Mouse (Mus musculus) neural tube, embryonic 11.5 days (tissue): ENCODE measurements around the gene Lpcat1. TPM values are rescaled to one million over a fixed set of nuclear protein-coding genes. Genes with fewer than 3 reads are reported as not detected.

Experiments
- ATAC-seq: fragments of 200-750 bp; cut with Nextera tagmentation; 2 replicates; pipeline ENCODE4 v1.8.0; 2017; ENCODE audit warnings: moderate number of reproducible peaks, mild to moderate bottlenecking, moderate TSS enrichment, moderate library complexity; ENCODE audit not compliant: insufficient read depth, low FRiP score, low TSS enrichment
- DNase-seq: peaks from one replicate; pipeline ENCODE4 v3.0.0-alpha.2; 2015; ENCODE audit warnings: low spot score
- H3K27ac ChIP-seq: fragments of 300-500 bp; sonication (generic); 2 replicates; pipeline ENCODE4 v1.5.1; 2014; ENCODE audit warnings: low read depth, mild to moderate bottlenecking, low read length
- H3K27me3 ChIP-seq: fragments of 300-500 bp; sonication (generic); 2 replicates; pipeline ENCODE4 v1.6.1; 2014; ENCODE audit warnings: mild to moderate bottlenecking, low read length, mixed read lengths; ENCODE audit not compliant: control insufficient read depth, insufficient read depth
- H3K36me3 ChIP-seq: fragments of 300-500 bp; sonication (generic); 2 replicates; pipeline ENCODE4 v1.6.1; 2014; ENCODE audit warnings: mild to moderate bottlenecking, low read length, moderate library complexity, mixed read lengths; ENCODE audit not compliant: control insufficient read depth, insufficient read depth
- H3K4me1 ChIP-seq: fragments of 300-500 bp; sonication (generic); 2 replicates; pipeline ENCODE4 v1.6.1; 2014; ENCODE audit warnings: low read length, mixed read lengths; ENCODE audit not compliant: control insufficient read depth, insufficient read depth
- H3K4me2 ChIP-seq: fragments of 300-500 bp; sonication (generic); 2 replicates; pipeline ENCODE4 v1.6.1; 2014; ENCODE audit warnings: low read depth, mild to moderate bottlenecking, moderate library complexity
- H3K4me3 ChIP-seq: fragments of 300-500 bp; sonication (generic); 2 replicates; pipeline ENCODE4 v1.5.1; 2014; ENCODE audit warnings: low read depth, low read length
- H3K9ac ChIP-seq: fragments of 300-500 bp; sonication (generic); 2 replicates; pipeline ENCODE4 v1.6.1; 2014; ENCODE audit warnings: mild to moderate bottlenecking, low read length
- H3K9me3 ChIP-seq: fragments of 300-500 bp; sonication (generic); 2 replicates; pipeline ENCODE4 v1.6.1; 2016; ENCODE audit warnings: low read length; ENCODE audit not compliant: control insufficient read depth
- WGBS: fragments of 180-500 bp; shearing (Covaris S2); extraction: QIAGEN DNeasy Blood & Tissue Kit; methylation state at CpG from one replicate; pipeline ENCODE4 v1.1.7; 2014; 5-methylcytosine and 5-hydroxymethylcytosine counted together
- polyA plus RNA-seq: library from polyadenylated mRNA; unstranded; fragments of >200 nt; fragmentation: Nextera tagmentation; extraction: Ambion mirVana; gene quantifications from 2 replicates; pipeline ENCODE4 v1.2.1, GENCODE M21; 2014

Gene Lpcat1
- 46.0 and 49.8 TPM in 2 replicates for polyA plus RNA-seq

DNA sequence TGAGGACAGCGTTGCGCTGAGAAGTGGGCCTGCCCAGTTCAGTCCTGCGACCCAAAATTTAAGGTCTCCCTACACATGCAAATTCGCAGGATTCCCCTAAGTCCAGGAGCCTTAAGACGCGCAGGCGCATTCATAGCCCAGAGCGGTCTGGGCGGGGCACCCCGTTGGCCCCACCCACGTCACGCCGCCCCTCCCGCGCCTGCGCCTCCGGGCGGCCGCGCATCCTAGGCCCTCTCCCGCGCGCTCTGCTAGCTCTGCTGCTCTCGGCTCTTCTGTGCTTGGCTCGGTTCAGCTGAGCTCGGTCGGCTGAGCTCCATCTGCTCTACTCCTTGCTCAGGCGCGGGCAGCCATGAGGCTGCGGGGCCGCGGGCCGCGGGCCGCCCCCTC is at the start of gene Lpcat1:
Gene Lpcat1, plus strand, starts transcription at position 164 of the 387 bp plus-strand sequence.
- Histone ChIP-seq H3K36me3 (no peaks in the 10 kb centered on the region), H3K4me3 (peak within 1 kb of the TSS; percentile 76), H3K4me1 (peaks cover 14% of the 10 kb centered on the region), H3K9ac (peak within 1 kb of the TSS; percentile 89), H3K9me3 (no peaks in the 10 kb centered on the region), H3K27me3 (no peaks in the 10 kb centered on the region), H3K4me2 (peak within 1 kb of the TSS; percentile 92), H3K27ac (peak within 1 kb of the TSS; percentile 93)
- peak; percentile 96 for DNase-seq
- ATAC-seq = peak; percentile 97
- WGBS = under 1% methylated on average over 31 of the region's 35 CpGs

- Histone ChIP-seq H3K9me3 (no peaks in the 10 kb centered on the region), H3K36me3 (no peaks in the 10 kb centered on the region), H3K4me1 (no peaks in the 10 kb centered on the region), H3K9ac (no peak overlapping the region), H3K4me3 (no peak overlapping the region), H3K27me3 (no peaks in the 10 kb centered on the region), H3K4me2 (no peak overlapping the region), H3K27ac (no peak overlapping the region)
- DNase-seq (peak; percentile 25), ATAC-seq (no peak)
- 40% methylated on average over 15 of the region's 15 CpGs for WGBS
Measured at GRCm38 (mm10) chr13:73417478-73418220, 49.3 kb upstream of the Lpcat1 start.

DNA sequence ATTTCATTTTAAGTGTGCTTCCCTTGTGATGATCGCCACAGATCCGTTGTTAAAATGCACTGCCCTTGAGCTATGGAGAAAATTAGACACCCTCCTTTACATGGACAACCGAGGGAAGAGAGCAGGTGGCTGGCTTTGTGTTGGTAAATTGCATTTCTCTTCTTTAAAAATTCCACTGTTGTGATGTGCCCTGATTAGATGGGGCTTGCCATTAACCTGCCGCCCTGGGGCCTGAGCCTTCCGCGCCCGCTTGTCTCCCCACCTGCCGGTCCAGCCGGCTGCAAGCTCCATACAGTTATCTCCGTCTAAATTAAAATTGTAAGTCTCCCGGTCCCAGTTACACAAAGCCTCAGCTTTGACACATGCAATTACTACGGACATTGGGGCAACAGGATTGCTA is 48.7 kb upstream of the Lpcat1 start:
- Histone ChIP-seq H3K27ac (no peak overlapping the region), H3K9ac (no peak overlapping the region), H3K9me3 (no peaks in the 10 kb centered on the region), H3K36me3 (no peaks in the 10 kb centered on the region), H3K4me1 (no peaks in the 10 kb centered on the region), H3K4me3 (no peak overlapping the region), H3K4me2 (no peak overlapping the region), H3K27me3 (no peaks in the 10 kb centered on the region)
- DNase-seq = peak; percentile 32
- WGBS = 56% methylated on average over 12 of the region's 12 CpGs
- no peak; the same call in 1 of the 2 replicates for ATAC-seq

DNA sequence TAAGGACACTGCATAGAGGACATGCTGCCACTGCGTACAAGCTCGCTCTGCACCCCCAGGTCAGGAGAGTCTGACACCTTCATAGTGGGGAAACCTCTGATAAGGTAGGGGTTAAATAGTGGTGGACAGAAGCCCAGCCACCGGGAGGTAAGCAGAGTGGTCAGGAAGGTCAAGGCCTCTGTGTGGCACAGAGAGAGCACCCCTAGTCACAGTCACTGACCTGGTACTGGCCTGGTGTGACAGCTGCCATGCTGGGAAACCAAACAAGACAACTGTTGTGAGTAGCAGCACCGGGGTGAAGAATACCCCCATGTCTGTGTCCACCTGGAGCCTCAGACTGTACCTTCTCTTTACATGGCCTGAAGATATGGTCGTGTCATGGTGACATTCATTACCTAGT is 47.8 kb upstream of the Lpcat1 start:
- H3K36me3 ChIP-seq = no peaks in the 10 kb centered on the region
- no peak overlapping the region for H3K4me3 ChIP-seq
- no peak for DNase-seq
- H3K9ac ChIP-seq = no peak overlapping the region
- H3K4me1 ChIP-seq = no peaks in the 10 kb centered on the region
- H3K27me3 ChIP-seq = no peaks in the 10 kb centered on the region
- H3K4me2 ChIP-seq = no peak overlapping the region
- 79% methylated on average over 5 of the region's 5 CpGs for WGBS
- ATAC-seq = no peak
- H3K27ac ChIP-seq = no peak overlapping the region
- no peaks in the 10 kb centered on the region for H3K9me3 ChIP-seq

GRCm38 (mm10) chr13:73423043-73423442 is 44.0 kb upstream of the Lpcat1 start:
- no peaks in the 10 kb centered on the region for H3K4me1 ChIP-seq
- ATAC-seq = no peak

DNA sequence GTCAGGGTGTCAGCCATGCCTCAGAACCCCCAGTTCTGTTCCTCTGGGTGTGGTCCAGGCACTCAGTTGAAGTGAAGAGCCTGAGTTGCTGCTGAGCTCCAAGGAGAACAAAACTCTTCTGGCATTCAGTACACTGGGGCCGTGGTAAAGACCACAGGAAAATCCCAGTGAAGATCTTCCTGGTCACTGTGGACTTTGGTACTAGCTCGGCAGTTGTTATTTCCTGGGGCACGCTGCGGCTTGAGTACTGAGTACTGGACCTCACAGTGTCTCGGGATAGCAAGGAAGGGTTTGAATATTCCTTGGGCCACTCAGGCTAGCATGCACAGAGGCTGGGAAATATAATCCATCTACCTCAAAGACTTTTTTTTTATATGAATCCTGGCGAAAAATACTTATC is 42.0 kb upstream of the Lpcat1 start:
- no peaks in the 10 kb centered on the region for H3K36me3 ChIP-seq
- ATAC-seq (no peak), DNase-seq (no peak)
- H3K4me2 ChIP-seq = no peak overlapping the region
- no peak overlapping the region for H3K4me3 ChIP-seq
- no peaks in the 10 kb centered on the region for H3K27me3 ChIP-seq
- no peaks in the 10 kb centered on the region for H3K9me3 ChIP-seq
- H3K9ac ChIP-seq = no peak overlapping the region
- no peak overlapping the region for H3K27ac ChIP-seq
- H3K4me1 ChIP-seq = no peaks in the 10 kb centered on the region
- WGBS = 76% methylated on average over 6 of the region's 6 CpGs

More at GRCm38 (mm10) chr13:73423043-73423442, 44.0 kb upstream of the Lpcat1 start:
- no peak for DNase-seq
- Histone ChIP-seq H3K36me3 (no peaks in the 10 kb centered on the region), H3K9ac (no peak overlapping the region), H3K4me3 (no peak overlapping the region), H3K27ac (no peak overlapping the region), H3K9me3 (no peaks in the 10 kb centered on the region), H3K4me2 (no peak overlapping the region), H3K27me3 (no peaks in the 10 kb centered on the region)
- 80% methylated on average over 4 of the region's 4 CpGs for WGBS

DNA sequence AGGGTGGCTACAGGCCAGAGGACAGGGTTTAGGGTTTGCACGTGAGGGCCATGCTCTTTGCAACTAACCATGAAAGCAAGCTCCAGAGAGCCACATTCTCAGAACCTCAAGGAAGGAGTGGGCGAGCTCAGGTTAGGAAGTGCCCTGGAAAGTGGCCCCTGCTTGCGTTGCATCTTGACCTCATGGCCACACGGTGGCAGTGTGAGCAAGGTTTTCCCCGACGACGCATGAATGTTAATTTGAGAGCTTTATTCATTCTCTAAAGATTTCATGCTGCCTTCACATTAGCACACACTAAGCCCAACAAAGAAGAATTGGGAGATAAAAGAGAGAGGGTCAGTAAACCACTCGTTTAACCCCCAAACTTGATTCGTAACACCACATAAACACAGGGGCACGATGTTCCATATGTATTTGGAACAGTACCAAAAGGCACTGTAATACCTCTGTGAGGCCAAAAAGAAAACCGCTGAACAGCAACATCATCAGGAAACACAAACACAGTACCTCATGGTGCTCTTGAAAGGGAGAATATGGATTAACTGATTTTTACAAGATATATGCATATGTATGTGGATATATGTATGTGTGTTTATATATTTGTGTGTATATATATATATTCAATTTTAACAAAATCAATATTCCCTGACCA is 41.0 kb upstream of the Lpcat1 start:
- H3K4me3 ChIP-seq = no peak overlapping the region
- no peak overlapping the region for H3K9ac ChIP-seq
- WGBS = 11% methylated on average over 11 of the region's 11 CpGs
- no peaks in the 10 kb centered on the region for H3K4me1 ChIP-seq
- no peak overlapping the region for H3K4me2 ChIP-seq
- no peaks in the 10 kb centered on the region for H3K9me3 ChIP-seq
- DNase-seq (peak; percentile 76), ATAC-seq (peak; percentile 27; the same call in 1 of the 2 replicates)
- no peak overlapping the region for H3K27ac ChIP-seq
- no peaks in the 10 kb centered on the region for H3K36me3 ChIP-seq
- no peaks in the 10 kb centered on the region for H3K27me3 ChIP-seq

- ATAC-seq (no peak), DNase-seq (no peak)
- H3K27ac ChIP-seq = no peak overlapping the region
- no peaks in the 10 kb centered on the region for H3K9me3 ChIP-seq
- 92% methylated on average over 4 of the region's 4 CpGs for WGBS
- H3K4me3 ChIP-seq = no peak overlapping the region
- H3K9ac ChIP-seq = no peak overlapping the region
- H3K4me1 ChIP-seq = no peaks in the 10 kb centered on the region
- H3K4me2 ChIP-seq = no peak overlapping the region
- H3K27me3 ChIP-seq = no peaks in the 10 kb centered on the region
- H3K36me3 ChIP-seq = no peaks in the 10 kb centered on the region
Measured at GRCm38 (mm10) chr13:73426587-73426986, 40.4 kb upstream of the Lpcat1 start.
